Mouse (Mus musculus) fat pad, adult 2 months (tissue): ENCODE data around the gene Parp8.
"Not testable (repeated sequence)": the region's sequence is repeated elsewhere in the genome, so short reads cannot be mapped to it uniquely, and the experiment has no call there.

Source experiments
- DNase-seq: peaks from one replicate; pipeline ENCODE4 v3.0.0-alpha.2; 2011; ENCODE audit warnings: low read depth, low spot score; ENCODE audit errors: extremely low read depth

The Parp8 gene

GRCm38 (mm10) chr13:116967459-116967858 is 57.9 kb downstream of the Parp8 start:
- no peak for DNase-seq

DNA sequence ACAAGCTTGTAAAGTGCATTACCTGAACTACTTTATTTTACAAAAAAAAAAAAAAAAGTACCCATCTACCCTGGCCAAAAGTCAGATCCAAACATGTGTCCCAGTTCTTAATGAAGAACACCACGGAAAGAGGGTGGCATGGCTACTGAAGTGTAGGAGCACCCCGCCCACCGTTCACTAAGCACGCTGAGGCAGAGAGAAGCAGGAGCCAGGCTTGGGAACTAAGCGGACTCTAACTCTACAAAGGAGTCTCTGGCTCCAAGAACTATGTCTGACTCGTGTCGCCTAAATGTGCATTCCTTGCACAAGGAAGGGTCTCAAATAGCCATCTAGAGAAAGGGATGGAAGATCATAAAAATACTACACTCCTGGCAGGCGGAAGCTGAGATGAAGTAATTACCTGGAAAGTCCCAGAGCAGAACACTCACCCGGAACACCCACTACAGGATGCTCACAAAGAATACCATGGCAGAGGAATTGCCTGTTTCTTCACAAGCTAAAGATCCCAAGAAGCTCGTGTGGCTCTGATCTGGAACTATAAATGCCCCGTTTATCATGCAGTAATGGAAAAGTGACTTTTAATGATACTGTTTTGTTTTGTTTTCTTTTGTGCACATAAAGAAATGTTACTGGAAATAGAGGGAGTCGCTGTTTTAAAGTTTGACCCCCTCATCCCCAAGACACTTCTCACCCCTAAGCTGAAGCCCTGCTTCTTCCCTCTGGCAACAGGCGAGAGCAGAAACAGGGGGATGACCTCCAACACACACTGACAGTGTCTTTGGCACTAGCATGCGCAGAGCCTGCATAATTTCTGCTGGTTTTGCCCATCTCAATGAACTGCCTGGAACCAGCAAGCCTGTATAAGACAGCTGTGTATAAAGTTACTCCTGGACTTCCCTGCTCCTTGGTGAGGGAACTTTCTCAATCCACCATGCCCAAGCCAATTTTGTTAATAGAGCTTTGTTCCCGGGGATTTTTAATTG is 62.6 kb downstream of the Parp8 start:
- no peak for DNase-seq

DNA sequence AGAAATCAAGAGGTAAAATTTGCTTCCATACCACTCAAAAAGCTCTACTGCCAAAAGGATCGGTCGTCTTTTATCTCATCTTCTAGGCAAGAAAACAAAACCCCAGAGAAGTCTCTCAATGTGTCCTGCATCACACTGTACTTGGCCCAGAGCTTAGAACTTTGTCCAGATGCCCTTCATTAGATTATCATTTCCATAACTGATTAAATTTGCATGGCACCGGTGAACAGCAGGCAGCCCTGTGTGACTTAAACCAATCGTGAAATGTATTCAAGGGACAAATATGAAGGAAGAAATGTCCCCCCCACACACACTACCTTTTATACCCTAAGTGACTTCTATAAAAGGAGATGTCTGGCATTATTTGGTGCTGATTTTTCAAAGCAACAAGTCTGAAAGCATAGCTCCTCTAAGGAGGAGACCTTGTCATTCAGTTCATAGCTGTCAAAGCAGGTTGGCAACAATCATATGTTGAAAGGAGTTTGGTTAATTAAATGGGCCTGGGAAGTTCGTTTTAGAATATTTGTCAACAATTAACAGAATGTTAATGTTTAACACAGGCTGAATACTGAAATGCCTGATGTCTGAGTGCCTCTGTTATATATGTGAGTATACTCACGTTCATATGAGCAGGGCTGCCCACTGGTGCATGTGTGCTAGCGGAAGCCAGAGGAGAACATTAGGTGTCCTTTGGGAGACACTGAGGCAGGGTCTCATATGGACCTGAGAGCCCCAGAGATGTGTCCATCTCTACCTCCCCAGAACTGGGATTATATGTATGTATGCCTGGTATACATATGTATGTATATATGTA is 66.4 kb downstream of the Parp8 start:
- DNase-seq = no peak

DNA sequence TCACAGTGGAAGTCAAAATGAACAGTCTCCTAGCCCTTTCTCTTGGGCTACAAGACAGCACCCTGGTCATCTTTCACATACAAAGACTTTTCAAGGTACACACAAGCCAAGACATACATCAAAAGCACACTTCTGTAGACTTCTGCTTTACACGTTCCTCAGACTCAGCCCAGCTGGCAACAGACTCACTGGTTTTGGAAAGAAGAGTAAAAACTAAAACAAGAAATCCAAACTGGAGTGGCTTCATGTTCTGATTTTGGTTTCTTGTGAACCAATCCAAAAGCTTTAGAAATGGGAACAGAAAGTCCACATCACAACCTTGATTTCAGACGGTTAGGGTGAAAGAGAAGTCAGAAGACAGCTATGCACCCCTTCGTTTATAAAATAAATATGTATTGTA is 67.8 kb downstream of the Parp8 start:
- no peak for DNase-seq

DNA sequence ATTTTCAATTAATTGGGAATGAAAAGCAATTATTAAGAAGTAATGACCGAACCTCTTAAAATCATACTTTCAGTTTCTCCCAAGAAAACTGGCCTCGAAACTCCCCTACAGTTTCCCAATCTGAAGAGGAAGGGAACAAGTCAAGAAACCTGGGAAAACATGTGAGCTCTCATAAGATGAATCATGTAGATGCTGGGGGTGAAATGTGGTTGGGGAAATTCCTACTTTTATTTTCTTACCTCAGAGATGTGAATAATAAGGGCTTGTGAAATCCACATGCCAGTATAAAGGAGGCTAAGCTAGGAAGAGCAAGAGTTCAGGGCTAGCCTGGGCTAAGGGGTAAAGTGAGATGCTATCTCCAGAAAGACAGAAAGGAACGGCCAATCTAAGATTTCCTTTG is 74.0 kb downstream of the Parp8 start:
- no peak for DNase-seq

DNA sequence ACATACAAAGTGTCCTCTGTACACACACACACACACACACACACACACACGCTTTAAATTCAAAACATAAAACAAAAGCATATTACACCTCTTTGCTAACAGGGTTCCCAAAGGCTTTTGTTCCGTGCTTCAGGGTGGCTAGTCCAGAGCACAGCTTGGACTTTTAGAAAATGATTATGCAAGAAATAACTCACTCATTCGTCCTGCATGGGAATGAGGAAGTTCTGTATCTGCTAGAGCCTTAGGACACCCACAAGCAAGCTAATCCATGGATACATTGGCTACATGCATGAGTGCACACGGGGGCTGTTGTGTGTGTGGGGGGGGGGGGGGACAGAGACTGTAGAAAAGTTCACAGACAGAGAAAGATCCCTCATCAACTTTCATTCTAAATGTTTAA is 75.8 kb downstream of the Parp8 start:
- no peak for DNase-seq

- DNase-seq = no peak
Observed at GRCm38 (mm10) chr13:116949056-116949455, 76.3 kb downstream of the Parp8 start.

- DNase-seq = no peak
Observed at GRCm38 (mm10) chr13:116948299-116948659, 77.1 kb downstream of the Parp8 start.

- no peak for DNase-seq
Observed at GRCm38 (mm10) chr13:116947611-116948298, 77.6 kb downstream of the Parp8 start.

- no peak for DNase-seq
Observed at GRCm38 (mm10) chr13:116946566-116946965, 78.8 kb downstream of the Parp8 start.

GRCm38 (mm10) chr13:116941280-116942015 is 83.9 kb downstream of the Parp8 start:
- no peak for DNase-seq

DNA sequence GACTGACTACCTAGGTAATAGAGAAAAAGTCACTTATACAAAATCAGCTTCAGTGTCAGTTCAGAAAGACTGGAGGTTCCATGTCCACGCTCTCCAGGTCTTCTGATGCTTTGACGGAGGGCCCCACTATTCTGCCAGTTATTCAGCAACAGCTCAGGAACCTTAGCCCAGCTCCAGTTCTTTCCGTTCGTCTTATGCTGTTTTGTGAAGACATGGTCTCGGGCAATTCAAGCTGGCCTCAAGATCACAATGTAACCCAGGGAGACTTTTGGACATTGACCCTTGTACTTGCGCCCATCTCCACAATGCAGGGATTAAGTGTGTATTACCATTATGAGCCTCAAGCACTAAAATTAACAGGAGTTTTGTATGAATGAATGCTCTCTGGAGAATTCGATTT is 84.6 kb downstream of the Parp8 start:
- DNase-seq = no peak

DNA sequence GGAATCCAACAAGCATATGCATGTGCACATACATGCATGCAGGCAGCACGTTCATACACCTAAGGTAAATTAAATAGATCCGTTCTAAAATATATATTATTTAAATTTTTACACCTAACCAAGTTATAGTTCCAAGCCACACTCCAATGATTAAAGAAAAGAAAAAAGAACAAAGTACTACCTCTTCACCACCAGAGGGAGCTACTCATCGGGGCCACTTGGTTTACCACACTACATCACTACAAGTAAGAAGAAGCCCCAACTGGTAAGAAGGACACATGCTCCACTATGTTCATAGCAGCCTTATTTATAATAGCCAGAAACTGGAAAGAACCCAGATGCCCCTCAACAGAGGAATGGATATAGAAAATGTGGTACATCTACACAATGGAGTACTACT is 88.3 kb downstream of the Parp8 start:
- DNase-seq = not testable (repeated sequence)

GRCm38 (mm10) chr13:116917387-116917930 is 107.9 kb downstream of the Parp8 start:
- DNase-seq = no peak

GRCm38 (mm10) chr13:116908284-116908683 is 117.1 kb downstream of the Parp8 start:
- no peak for DNase-seq

GRCm38 (mm10) chr13:116903394-116903793 is 121.9 kb downstream of the Parp8 start:
- no peak for DNase-seq

DNA sequence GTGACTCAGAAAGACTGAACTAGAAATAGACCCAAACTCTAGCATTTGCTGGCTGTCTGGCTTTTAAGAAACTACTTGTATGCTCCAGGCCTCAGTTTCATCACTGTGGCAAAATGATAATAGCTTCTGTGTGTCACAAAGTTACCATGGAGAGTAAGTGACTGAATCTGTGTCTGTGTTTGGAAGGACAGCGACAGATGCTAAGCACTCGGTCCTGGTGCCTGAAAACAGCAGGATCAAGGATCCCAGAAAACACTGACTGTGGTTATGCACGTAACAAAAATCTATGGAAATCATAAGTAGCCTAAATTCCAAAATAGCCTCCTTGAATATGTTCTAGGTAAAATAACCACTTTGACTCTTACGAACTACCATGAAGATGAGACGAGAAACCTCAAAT is 126.9 kb downstream of the Parp8 start:
- DNase-seq = no peak

DNA sequence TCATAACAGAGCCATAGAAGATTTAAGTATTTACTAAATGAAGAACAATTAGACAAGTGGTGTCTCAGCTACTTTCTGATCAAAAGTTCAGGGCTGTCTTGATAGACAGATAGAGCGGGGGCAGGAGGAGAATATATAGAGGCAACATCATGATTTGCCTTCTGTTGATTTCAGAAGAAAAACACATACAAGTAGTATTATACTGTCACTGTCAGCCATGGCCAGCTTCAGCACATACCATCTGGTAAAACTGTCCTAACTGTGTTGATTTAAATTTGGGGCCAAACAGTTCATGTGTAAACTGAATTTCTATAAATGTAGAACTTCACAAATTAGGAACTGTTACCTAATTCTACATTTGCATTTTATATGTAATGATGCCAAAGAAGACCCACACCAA is 127.6 kb downstream of the Parp8 start:
- DNase-seq = no peak

DNA sequence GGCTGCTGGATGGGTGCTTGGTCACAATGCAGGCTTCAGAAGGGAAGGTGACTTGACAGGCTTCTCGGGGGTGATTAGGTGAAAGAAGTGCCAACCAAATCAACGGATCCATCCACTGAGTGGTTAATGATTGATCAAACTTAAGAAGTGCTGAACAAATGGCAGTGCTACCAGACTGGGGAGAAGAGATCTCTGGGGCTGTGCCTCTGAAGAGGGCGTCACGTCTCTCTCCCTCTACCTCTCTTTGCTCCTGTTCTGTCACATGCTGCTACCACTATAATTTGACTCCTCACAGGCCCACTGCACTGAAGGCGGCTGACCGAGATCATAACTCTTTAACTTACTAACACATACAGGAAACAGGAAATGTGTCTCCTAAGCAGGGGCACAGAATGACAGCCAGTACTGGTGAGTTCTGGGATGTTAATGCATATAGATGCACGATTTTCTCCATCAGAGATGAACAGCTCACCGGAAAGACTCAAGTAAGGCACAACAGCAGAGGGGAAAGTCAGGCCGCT is 140.9 kb downstream of the Parp8 start:
- no peak for DNase-seq

- DNase-seq = no peak
Observed at GRCm38 (mm10) chr13:116882226-116882625, 143.1 kb downstream of the Parp8 start.
